Mouse (Mus musculus): ENCODE data around the gene Itgb1bp1. TPM values are rescaled to one million over a fixed set of nuclear protein-coding genes. Genes with fewer than 3 reads are reported as not detected.

The Itgb1bp1 gene
- polyA plus RNA-seq, 1 experiment from 2014 or later = 32.4 TPM

- Histone ChIP-seq H3K36me3 (ENCODE audit: control insufficient read depth, insufficient read depth, low read length) (peaks cover 15% of the 10 kb centered on the region), H3K9me3 (replicated peaks; ENCODE audit: control insufficient read depth, low read length, poor library complexity, severe bottlenecking) (no peaks in the 10 kb centered on the region), H3K9ac (ENCODE audit: low read depth, low read length) (no peak overlapping the region), H3K27ac (ENCODE audit: low read length) (no peak overlapping the region), H3K4me1 (ENCODE audit: control insufficient read depth, insufficient read depth, low read length) (no peaks in the 10 kb centered on the region), H3K4me2 (ENCODE audit: low read length) (no peak overlapping the region), H3K4me3 (ENCODE audit: low read depth, low read length) (no peak overlapping the region), H3K27me3 (ENCODE audit: control insufficient read depth, insufficient read depth, low read depth, low read length) (no peaks in the 10 kb centered on the region)
- WGBS = 92% methylated on average over 11 of the region's 11 CpGs
- ATAC-seq = no peak
Observed at GRCm38 (mm10) chr12:21217776-21218444, 68.2 kb downstream of the Itgb1bp1 start.

GRCm38 (mm10) chr12:21214551-21215165 is 71.4 kb downstream of the Itgb1bp1 start:
- Histone ChIP-seq H3K4me1 (ENCODE audit: control insufficient read depth, insufficient read depth, low read length) (no peaks in the 10 kb centered on the region), H3K4me2 (ENCODE audit: low read length) (no peak overlapping the region), H3K9ac (ENCODE audit: low read depth, low read length) (no peak overlapping the region), H3K36me3 (ENCODE audit: control insufficient read depth, insufficient read depth, low read length) (peaks cover 13% of the 10 kb centered on the region), H3K4me3 (ENCODE audit: low read depth, low read length) (no peak overlapping the region), H3K9me3 (replicated peaks; ENCODE audit: control insufficient read depth, low read length, poor library complexity, severe bottlenecking) (no peaks in the 10 kb centered on the region), H3K27ac (ENCODE audit: low read length) (no peak overlapping the region), H3K27me3 (ENCODE audit: control insufficient read depth, insufficient read depth, low read depth, low read length) (no peaks in the 10 kb centered on the region)
- 90% methylated on average over 8 of the region's 8 CpGs for WGBS
- ATAC-seq = no peak

DNA sequence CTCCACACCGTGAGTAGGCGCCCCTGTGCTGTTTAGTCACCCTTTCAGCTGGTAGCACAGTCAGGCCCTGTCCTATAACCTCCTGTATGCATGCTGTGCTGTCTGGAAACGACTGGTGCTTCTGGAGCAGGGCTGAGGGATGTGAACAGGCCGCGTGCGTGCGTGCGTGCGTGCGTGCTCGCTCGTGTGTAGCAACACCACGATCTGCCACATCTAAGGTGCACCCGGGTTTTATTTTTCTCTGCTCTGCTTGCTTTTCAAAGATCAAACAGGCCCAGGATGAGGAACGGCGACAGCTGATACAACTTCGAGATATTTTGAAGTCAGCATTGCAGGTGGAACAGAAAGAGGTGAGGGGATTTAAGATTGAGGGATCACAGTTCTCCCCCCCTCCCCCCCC is 73.2 kb downstream of the Itgb1bp1 start:
- Histone ChIP-seq H3K27me3 (ENCODE audit: control insufficient read depth, insufficient read depth, low read depth, low read length) (no peaks in the 10 kb centered on the region), H3K4me2 (ENCODE audit: low read length) (no peak overlapping the region), H3K4me3 (ENCODE audit: low read depth, low read length) (no peak overlapping the region), H3K36me3 (ENCODE audit: control insufficient read depth, insufficient read depth, low read length) (peaks cover 5% of the 10 kb centered on the region; the same call in 1 of the 2 replicates), H3K9me3 (replicated peaks; ENCODE audit: control insufficient read depth, low read length, poor library complexity, severe bottlenecking) (no peaks in the 10 kb centered on the region), H3K9ac (ENCODE audit: low read depth, low read length) (no peak overlapping the region), H3K27ac (ENCODE audit: low read length) (no peak overlapping the region), H3K4me1 (ENCODE audit: control insufficient read depth, insufficient read depth, low read length) (no peaks in the 10 kb centered on the region)
- no peak for ATAC-seq
- 93% methylated on average over 17 of the region's 17 CpGs for WGBS

- H3K27ac ChIP-seq (ENCODE audit: low read length) = no peak overlapping the region
- H3K4me2 ChIP-seq (ENCODE audit: low read length) = no peak overlapping the region
- H3K9me3 ChIP-seq (replicated peaks; ENCODE audit: control insufficient read depth, low read length, poor library complexity, severe bottlenecking) = no peaks in the 10 kb centered on the region
- no peak overlapping the region for H3K9ac ChIP-seq (ENCODE audit: low read depth, low read length)
- peaks cover 6% of the 10 kb centered on the region; the same call in 1 of the 2 replicates for H3K36me3 ChIP-seq (ENCODE audit: control insufficient read depth, insufficient read depth, low read length)
- 58% methylated on average over 10 of the region's 10 CpGs for WGBS
- ATAC-seq = no peak
- no peaks in the 10 kb centered on the region for H3K4me1 ChIP-seq (ENCODE audit: control insufficient read depth, insufficient read depth, low read length)
- no peaks in the 10 kb centered on the region for H3K27me3 ChIP-seq (ENCODE audit: control insufficient read depth, insufficient read depth, low read depth, low read length)
- H3K4me3 ChIP-seq (ENCODE audit: low read depth, low read length) = no peak overlapping the region
Observed at GRCm38 (mm10) chr12:21209273-21209672, 76.8 kb downstream of the Itgb1bp1 start.

DNA sequence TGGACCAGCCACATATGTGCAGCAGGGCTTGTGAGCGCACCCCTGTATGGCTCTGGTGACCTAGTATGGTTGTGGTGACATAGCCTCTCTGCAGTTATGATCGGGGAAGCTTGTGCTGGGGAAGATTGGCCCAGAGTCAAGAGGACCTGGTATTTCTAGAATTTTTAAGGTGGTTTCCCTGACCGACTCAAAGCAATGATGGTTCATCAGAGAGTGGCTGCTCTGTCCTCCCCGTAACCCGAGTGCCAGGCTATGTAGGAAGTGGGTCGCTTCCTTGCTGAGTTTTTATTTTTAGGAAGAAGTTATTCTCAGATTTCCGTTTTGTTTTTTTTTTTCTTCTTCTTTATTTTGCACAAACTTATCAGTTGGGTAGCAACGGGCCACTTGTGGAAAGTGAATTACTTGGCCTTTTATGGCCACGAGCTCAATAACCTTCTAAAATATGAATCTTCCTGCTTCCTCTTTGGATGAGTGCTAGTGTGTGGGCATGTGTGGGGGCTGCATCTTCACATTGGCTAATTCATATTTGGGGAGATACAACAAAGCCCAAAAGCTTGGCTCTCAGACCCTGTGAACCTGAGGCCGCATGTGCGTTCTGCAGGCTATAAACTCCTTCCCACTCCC is 77.8 kb downstream of the Itgb1bp1 start:
- H3K4me3 ChIP-seq (ENCODE audit: low read depth, low read length) = no peak overlapping the region
- H3K9ac ChIP-seq (ENCODE audit: low read depth, low read length) = no peak overlapping the region
- peaks cover 6% of the 10 kb centered on the region; the same call in 1 of the 2 replicates for H3K36me3 ChIP-seq (ENCODE audit: control insufficient read depth, insufficient read depth, low read length)
- 93% methylated on average over 11 of the region's 11 CpGs for WGBS
- no peaks in the 10 kb centered on the region for H3K9me3 ChIP-seq (replicated peaks; ENCODE audit: control insufficient read depth, low read length, poor library complexity, severe bottlenecking)
- peaks cover 2% of the 10 kb centered on the region; the same call in 1 of the 2 replicates for H3K4me1 ChIP-seq (ENCODE audit: control insufficient read depth, insufficient read depth, low read length)
- H3K27ac ChIP-seq (ENCODE audit: low read length) = no peak overlapping the region
- no peak for ATAC-seq
- no peaks in the 10 kb centered on the region for H3K27me3 ChIP-seq (ENCODE audit: control insufficient read depth, insufficient read depth, low read depth, low read length)
- H3K4me2 ChIP-seq (ENCODE audit: low read length) = no peak overlapping the region

DNA sequence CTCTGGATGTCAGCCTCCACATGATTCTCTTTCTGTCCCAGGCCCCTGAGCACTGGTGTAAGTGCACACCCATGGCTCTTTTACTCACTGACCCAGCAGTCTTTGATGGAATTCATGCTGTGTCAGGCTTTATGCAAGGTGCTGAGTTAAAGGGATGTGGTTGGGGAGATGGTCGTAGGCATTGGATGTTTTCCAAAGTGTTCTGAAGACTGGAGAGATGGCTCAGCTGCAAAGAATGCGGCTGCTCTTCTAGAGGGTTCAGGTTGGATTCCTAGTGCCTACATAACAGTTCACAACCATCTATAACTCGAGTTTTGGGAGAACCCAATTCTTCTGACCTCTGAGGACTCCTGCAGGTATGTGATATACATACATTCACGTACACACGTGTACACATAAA is 78.7 kb downstream of the Itgb1bp1 start:
- H3K36me3 ChIP-seq (ENCODE audit: control insufficient read depth, insufficient read depth, low read length) = peaks cover 3% of the 10 kb centered on the region; the same call in 1 of the 2 replicates
- H3K27ac ChIP-seq (ENCODE audit: low read length) = no peak overlapping the region
- WGBS = 92% methylated on average over 5 of the region's 5 CpGs
- no peak overlapping the region for H3K4me2 ChIP-seq (ENCODE audit: low read length)
- H3K9me3 ChIP-seq (replicated peaks; ENCODE audit: control insufficient read depth, low read length, poor library complexity, severe bottlenecking) = no peaks in the 10 kb centered on the region
- no peaks in the 10 kb centered on the region for H3K27me3 ChIP-seq (ENCODE audit: control insufficient read depth, insufficient read depth, low read depth, low read length)
- no peak overlapping the region for H3K9ac ChIP-seq (ENCODE audit: low read depth, low read length)
- no peak overlapping the region for H3K4me3 ChIP-seq (ENCODE audit: low read depth, low read length)
- peaks cover 2% of the 10 kb centered on the region; the same call in 1 of the 2 replicates for H3K4me1 ChIP-seq (ENCODE audit: control insufficient read depth, insufficient read depth, low read length)
- no peak for ATAC-seq

DNA sequence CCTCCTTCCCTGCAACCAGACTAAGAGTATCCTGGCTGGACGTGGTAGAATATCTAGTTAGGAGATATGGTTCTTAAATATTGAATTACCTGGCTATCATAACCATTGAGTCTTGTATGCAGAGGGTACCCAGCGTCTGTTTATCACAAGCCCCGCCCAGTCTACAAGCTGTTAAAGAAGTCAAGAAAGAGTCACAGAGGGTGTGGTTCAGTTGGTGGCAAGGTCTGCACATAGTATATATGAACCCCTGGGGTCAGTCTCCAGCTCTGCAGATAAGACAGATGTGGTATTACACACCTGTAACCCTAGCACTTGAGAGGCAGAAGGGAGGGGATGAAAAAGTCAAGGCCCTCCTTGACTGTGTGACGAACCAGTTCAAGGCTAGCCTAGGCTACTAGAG is 80.3 kb downstream of the Itgb1bp1 start:
- WGBS = 91% methylated on average over 4 of the region's 4 CpGs

DNA sequence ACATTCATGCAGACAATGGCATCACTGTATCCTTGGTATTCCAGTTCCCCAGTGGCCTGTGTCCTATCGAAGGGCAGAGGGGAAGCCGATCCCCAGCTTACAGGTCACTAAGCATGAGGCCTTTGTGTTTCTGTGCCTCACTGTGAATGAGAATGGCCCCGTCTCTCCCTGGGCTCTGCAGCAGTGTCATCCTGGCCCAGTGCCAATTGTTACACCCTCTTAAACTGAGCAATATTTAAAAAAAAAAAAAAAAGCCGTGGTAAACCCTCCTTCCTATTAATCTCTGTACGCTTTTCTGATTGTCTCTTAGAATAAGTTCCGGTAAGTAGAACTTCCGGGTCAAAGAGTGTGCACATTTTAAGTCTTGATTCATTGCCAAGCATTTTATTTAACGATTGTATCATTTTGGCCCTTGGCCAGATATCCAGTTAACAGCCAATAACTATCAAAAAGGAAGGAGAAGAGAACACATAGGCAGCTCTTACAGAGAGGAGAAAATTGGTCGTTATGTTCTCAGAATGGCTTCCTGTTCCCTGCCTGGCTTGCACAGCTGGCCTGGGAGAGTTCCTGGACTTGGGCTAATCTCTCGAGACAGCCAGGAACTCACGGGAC is 81.3 kb downstream of the Itgb1bp1 start:
- peak overlapping the region; percentile 18; the same call in 1 of the 2 replicates for H3K27ac ChIP-seq (ENCODE audit: low read length)
- H3K4me3 ChIP-seq (ENCODE audit: low read depth, low read length) = no peak overlapping the region
- peaks cover 2% of the 10 kb centered on the region; the same call in 1 of the 2 replicates for H3K4me1 ChIP-seq (ENCODE audit: control insufficient read depth, insufficient read depth, low read length)
- peaks cover 7% of the 10 kb centered on the region; the same call in 1 of the 2 replicates for H3K36me3 ChIP-seq (ENCODE audit: control insufficient read depth, insufficient read depth, low read length)
- no peak overlapping the region for H3K9ac ChIP-seq (ENCODE audit: low read depth, low read length)
- no peaks in the 10 kb centered on the region for H3K9me3 ChIP-seq (replicated peaks; ENCODE audit: control insufficient read depth, low read length, poor library complexity, severe bottlenecking)
- no peak overlapping the region for H3K4me2 ChIP-seq (ENCODE audit: low read length)
- 0 out of 2 replicates have a peak, but pooled peaks have one; percentile 46 for ATAC-seq
- H3K27me3 ChIP-seq (ENCODE audit: control insufficient read depth, insufficient read depth, low read depth, low read length) = no peaks in the 10 kb centered on the region
- WGBS = 20% methylated on average over 11 of the region's 11 CpGs

More for the DNA sequence above, 80.3 kb downstream of the Itgb1bp1 start:
- no peaks in the 10 kb centered on the region for H3K9me3 ChIP-seq (replicated peaks; ENCODE audit: control insufficient read depth, low read length, poor library complexity, severe bottlenecking)
- H3K4me1 ChIP-seq (ENCODE audit: control insufficient read depth, insufficient read depth, low read length) = peaks cover 2% of the 10 kb centered on the region; the same call in 1 of the 2 replicates
- no peak overlapping the region for H3K4me3 ChIP-seq (ENCODE audit: low read depth, low read length)
- no peak overlapping the region for H3K9ac ChIP-seq (ENCODE audit: low read depth, low read length)
- H3K36me3 ChIP-seq (ENCODE audit: control insufficient read depth, insufficient read depth, low read length) = peaks cover 3% of the 10 kb centered on the region; the same call in 1 of the 2 replicates
- H3K27ac ChIP-seq (ENCODE audit: low read length) = no peak overlapping the region
- no peak for ATAC-seq
- H3K4me2 ChIP-seq (ENCODE audit: low read length) = no peak overlapping the region
- H3K27me3 ChIP-seq (ENCODE audit: control insufficient read depth, insufficient read depth, low read depth, low read length) = no peaks in the 10 kb centered on the region

Data from midbrain, embryonic 16.5 days (tissue).